Mouse (Mus musculus): ENCODE data around the gene Cacnb2. TPM values are rescaled to one million over a fixed set of nuclear protein-coding genes. Genes with fewer than 3 reads are reported as not detected.

Cacnb2 gene
- total RNA-seq, 2 experiments from 2014 or later: 55.3 to 84.1 TPM

GRCm38 (mm10) chr2:14851383-14851782, 248.5 kb downstream of the Cacnb2 start:
- no peak for DNase-seq
- intact Hi-C loops (cut with DNase I): no loop called here

- intact Hi-C loops (cut with DNase I): no loop called here
These were observed 251.2 kb downstream of the Cacnb2 start for GRCm38 (mm10) chr2:14854054-14854453.

GRCm38 (mm10) chr2:14858301-14858700, 255.4 kb downstream of the Cacnb2 start:
- no peak for DNase-seq
- intact Hi-C loops (cut with DNase I): no loop called here

More at GRCm38 (mm10) chr2:14854054-14854453, 251.2 kb downstream of the Cacnb2 start:
- DNase-seq: no peak

- intact Hi-C loops (cut with DNase I): no loop called here
These were observed 257.5 kb downstream of the Cacnb2 start for GRCm38 (mm10) chr2:14860350-14860749.

GRCm38 (mm10) chr2:14861613-14862012, 258.7 kb downstream of the Cacnb2 start:
- intact Hi-C loops (cut with DNase I): no loop called here
- no peak for DNase-seq

More at GRCm38 (mm10) chr2:14860350-14860749, 257.5 kb downstream of the Cacnb2 start:
- no peak for DNase-seq

- intact Hi-C loops (cut with DNase I): no loop called here
- DNase-seq: no peak
These were observed 260.1 kb downstream of the Cacnb2 start for GRCm38 (mm10) chr2:14862981-14863380.

GRCm38 (mm10) chr2:14873116-14873515, 270.2 kb downstream of the Cacnb2 start:
- DNase-seq: no peak
- intact Hi-C loops (cut with DNase I): no loop called here

GRCm38 (mm10) chr2:14873701-14874181, 270.9 kb downstream of the Cacnb2 start:
- DNase-seq: no peak
- intact Hi-C loops (cut with DNase I): no loop called here

- no peak for DNase-seq
- intact Hi-C loops (cut with DNase I): no loop called here
These were observed 271.6 kb downstream of the Cacnb2 start for GRCm38 (mm10) chr2:14874281-14875037.

GRCm38 (mm10) chr2:14875121-14875520, 272.2 kb downstream of the Cacnb2 start:
- intact Hi-C loops (cut with DNase I): no loop called here
- DNase-seq: no peak

- intact Hi-C loops (cut with DNase I): no loop called here
- no peak for DNase-seq
These were observed 272.7 kb downstream of the Cacnb2 start for GRCm38 (mm10) chr2:14875616-14876015.

- DNase-seq: no peak
- intact Hi-C loops (cut with DNase I): no loop called here
These were observed 276.1 kb downstream of the Cacnb2 start for GRCm38 (mm10) chr2:14878953-14879352.

GRCm38 (mm10) chr2:14883460-14883859, 280.6 kb downstream of the Cacnb2 start:
- intact Hi-C loops (cut with DNase I): no loop called here
- DNase-seq: no peak

GRCm38 (mm10) chr2:14888406-14889195, 285.7 kb downstream of the Cacnb2 start:
- intact Hi-C loops (cut with DNase I): no loop called here
- no peak for DNase-seq

GRCm38 (mm10) chr2:14903837-14904236, 300.9 kb downstream of the Cacnb2 start:
- no peak for DNase-seq
- intact Hi-C loops (cut with DNase I): no loop called here

- no peak for DNase-seq
- intact Hi-C loops (cut with DNase I): no loop called here
These were observed 302.0 kb downstream of the Cacnb2 start for GRCm38 (mm10) chr2:14904865-14905264.

GRCm38 (mm10) chr2:14907124-14907925, 304.4 kb downstream of the Cacnb2 start:
- intact Hi-C loops (cut with DNase I): no loop called here

GRCm38 (mm10) chr2:14917585-14918247, 314.8 kb downstream of the Cacnb2 start:
- intact Hi-C loops (cut with DNase I): no loop called here
- DNase-seq: no peak

More at GRCm38 (mm10) chr2:14907124-14907925, 304.4 kb downstream of the Cacnb2 start:
- no peak for DNase-seq

GRCm38 (mm10) chr2:14929866-14930265, 327.0 kb downstream of the Cacnb2 start:
- peak in 1 of 2 experiments; percentile 22 for DNase-seq
- intact Hi-C loops (cut with DNase I): no loop called here

- no peak for DNase-seq
- intact Hi-C loops (cut with DNase I): no loop called here
These were observed 329.1 kb downstream of the Cacnb2 start for GRCm38 (mm10) chr2:14931968-14932367.

All from heart, postnatal 36 days (tissue).